Mouse (Mus musculus): Measurements from ENCODE around the gene Pak3. TPM values are rescaled to one million over a fixed set of nuclear protein-coding genes. Genes with fewer than 3 reads are reported as not detected.
"Not testable (repeated sequence)": the region's sequence is repeated elsewhere in the genome, so short reads cannot be mapped to it uniquely, and the experiment has no call there.

Pak3 gene
- 0.49 and 0.71 TPM in 2 replicates for polyA plus RNA-seq (2016; fragmentation: Nextera tagmentation; extraction: Ambion mirVana)

- H3K4me1 ChIP-seq: no peaks in the 10 kb centered on the region
- WGBS (ENCODE audit: insufficient replicate concordance): 11% methylated on average over 23 of the region's 23 CpGs
- no peak within 1 kb of the TSS for H3K9ac ChIP-seq
- no peak within 1 kb of the TSS for H3K27ac ChIP-seq
- peaks cover 10% of the 10 kb centered on the region for H3K27me3 ChIP-seq (replicated peaks)
- no peaks in the 10 kb centered on the region for H3K36me3 ChIP-seq
- H3K4me3 ChIP-seq: no peak within 1 kb of the TSS
- H3K4me2 ChIP-seq: peak within 1 kb of the TSS; percentile 24; the same call in 1 of the 2 replicates
- no peak for ATAC-seq
- no peaks in the 10 kb centered on the region for H3K9me3 ChIP-seq (replicated peaks)
These were observed at the start of gene Pak3 for GRCm38 (mm10) chrX:143518168-143518901. Pak3 (plus strand) TSS chrX:143518591.

- H3K27me3 ChIP-seq (replicated peaks): no peaks in the 10 kb centered on the region
- H3K9me3 ChIP-seq (replicated peaks): no peaks in the 10 kb centered on the region
- H3K4me1 ChIP-seq: no peaks in the 10 kb centered on the region
- ATAC-seq: peak; percentile 100
- H3K4me2 ChIP-seq: no peak overlapping the region
- H3K27ac ChIP-seq: no peak overlapping the region
- H3K36me3 ChIP-seq: no peaks in the 10 kb centered on the region
- H3K4me3 ChIP-seq: no peak overlapping the region
- 51% methylated on average over 3 of the region's 3 CpGs for WGBS (ENCODE audit: insufficient replicate concordance)
- H3K9ac ChIP-seq: no peak overlapping the region
These were observed 35.5 kb upstream of the Pak3 start for GRCm38 (mm10) chrX:143482866-143483265.

GRCm38 (mm10) chrX:143501053-143501695 lies 17.2 kb upstream of the Pak3 start:
- H3K27me3 ChIP-seq (replicated peaks): no peaks in the 10 kb centered on the region
- ATAC-seq: no peak
- 48% methylated on average over 4 of the region's 4 CpGs for WGBS (ENCODE audit: insufficient replicate concordance)
- no peak overlapping the region for H3K9ac ChIP-seq
- H3K27ac ChIP-seq: no peak overlapping the region
- H3K4me3 ChIP-seq: no peak overlapping the region
- H3K9me3 ChIP-seq (replicated peaks): no peaks in the 10 kb centered on the region
- H3K4me2 ChIP-seq: no peak overlapping the region
- H3K36me3 ChIP-seq: no peaks in the 10 kb centered on the region
- no peaks in the 10 kb centered on the region for H3K4me1 ChIP-seq

- H3K36me3 ChIP-seq: no peaks in the 10 kb centered on the region
- no peak for ATAC-seq
- 62% methylated on average over 5 of the region's 5 CpGs for WGBS (ENCODE audit: insufficient replicate concordance)
- no peaks in the 10 kb centered on the region for H3K9me3 ChIP-seq (replicated peaks)
- H3K27me3 ChIP-seq (replicated peaks): no peaks in the 10 kb centered on the region
- no peaks in the 10 kb centered on the region for H3K4me1 ChIP-seq
- H3K4me3 ChIP-seq: no peak overlapping the region
- no peak overlapping the region for H3K27ac ChIP-seq
- H3K4me2 ChIP-seq: no peak overlapping the region
- no peak overlapping the region for H3K9ac ChIP-seq
These were observed 16.5 kb upstream of the Pak3 start for GRCm38 (mm10) chrX:143501776-143502365.

DNA sequence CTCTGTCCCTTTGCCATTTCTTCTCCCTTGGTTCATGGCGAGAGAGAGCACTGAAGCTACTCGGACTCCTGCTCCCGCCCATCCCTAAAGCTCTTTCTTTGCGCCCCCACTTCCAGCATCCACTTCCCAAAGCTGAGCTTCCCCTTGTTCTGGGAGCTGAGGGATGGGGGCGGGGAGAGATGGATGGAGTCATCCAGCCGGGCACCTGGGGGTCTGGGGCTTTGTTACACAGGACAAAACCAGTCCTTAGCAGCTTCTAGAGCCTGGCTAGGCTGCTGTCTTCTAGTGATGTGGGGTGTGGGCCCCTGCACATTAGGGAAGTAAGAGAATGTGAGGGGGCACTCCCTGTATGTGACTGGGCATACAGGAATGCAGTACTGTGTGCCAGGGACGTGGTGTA lies 526 bp downstream of the Pak3 start:
- no peaks in the 10 kb centered on the region for H3K36me3 ChIP-seq
- no peak for ATAC-seq
- no peak overlapping the region for H3K4me2 ChIP-seq
- H3K9ac ChIP-seq: no peak overlapping the region
- no peak overlapping the region for H3K27ac ChIP-seq
- H3K27me3 ChIP-seq (replicated peaks): peaks cover 10% of the 10 kb centered on the region
- H3K4me3 ChIP-seq: no peak overlapping the region
- no peaks in the 10 kb centered on the region for H3K9me3 ChIP-seq (replicated peaks)
- H3K4me1 ChIP-seq: no peaks in the 10 kb centered on the region
- WGBS (ENCODE audit: insufficient replicate concordance): 12% methylated on average over 7 of the region's 7 CpGs

DNA sequence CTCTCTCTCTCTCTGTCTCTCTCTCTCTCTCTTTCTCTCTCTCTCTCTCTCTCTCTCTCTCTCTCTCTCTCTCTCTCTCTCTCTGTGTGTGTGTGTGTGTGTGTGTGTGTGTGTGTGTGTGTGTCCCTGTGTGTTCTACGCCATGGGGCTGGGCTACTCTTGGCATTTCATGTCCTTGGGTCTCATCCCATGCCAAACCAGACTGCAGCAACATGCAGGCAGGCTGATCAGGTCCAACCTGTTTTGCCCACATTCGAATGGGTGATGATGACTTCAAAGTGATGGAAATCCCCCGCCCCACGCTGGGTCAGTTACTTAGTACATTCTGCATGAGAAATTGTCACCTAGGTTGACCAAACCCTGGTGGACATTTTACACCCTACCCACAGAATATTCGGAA lies 1.1 kb downstream of the Pak3 start:
- H3K4me2 ChIP-seq; H3K9me3 ChIP-seq (replicated peaks); H3K27me3 ChIP-seq (replicated peaks); H3K4me3 ChIP-seq; H3K4me1 ChIP-seq; H3K27ac ChIP-seq; ATAC-seq; H3K9ac ChIP-seq; H3K36me3 ChIP-seq: not testable (repeated sequence)
- 51% methylated on average over 5 of the region's 5 CpGs for WGBS (ENCODE audit: insufficient replicate concordance)

DNA sequence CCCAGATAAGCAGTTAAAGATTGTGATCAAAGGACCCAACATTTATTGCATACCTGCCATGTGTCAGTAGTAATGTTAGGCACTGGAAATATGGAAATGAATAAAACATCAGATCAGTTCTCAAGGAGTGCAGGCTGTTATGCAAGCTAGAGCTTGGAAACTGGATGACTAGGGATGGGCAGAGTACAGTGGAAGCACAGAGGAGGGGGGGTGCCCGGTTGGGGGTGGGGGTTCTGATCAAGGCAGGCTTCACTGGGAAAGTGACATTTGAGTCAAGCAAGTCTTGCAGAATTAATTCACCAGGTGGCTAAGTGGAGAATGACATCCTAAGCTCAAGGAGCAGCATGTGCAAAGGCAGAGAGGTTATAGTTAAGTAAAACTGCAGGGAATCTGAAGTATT lies 1.8 kb downstream of the Pak3 start:
- no peak for ATAC-seq
- Histone ChIP-seq H3K9me3 (replicated peaks) (no peaks in the 10 kb centered on the region), H3K27ac (no peak overlapping the region), H3K9ac (no peak overlapping the region), H3K4me3 (no peak overlapping the region), H3K4me1 (no peaks in the 10 kb centered on the region), H3K36me3 (no peaks in the 10 kb centered on the region), H3K4me2 (no peak overlapping the region), H3K27me3 (replicated peaks) (peaks cover 10% of the 10 kb centered on the region)
- WGBS (ENCODE audit: insufficient replicate concordance): 60% methylated on average over 1 of the region's 1 CpGs

- no peak overlapping the region for H3K9ac ChIP-seq
- no peak overlapping the region for H3K27ac ChIP-seq
- no peaks in the 10 kb centered on the region for H3K9me3 ChIP-seq (replicated peaks)
- no peak overlapping the region for H3K4me3 ChIP-seq
- no peak for ATAC-seq
- no peaks in the 10 kb centered on the region for H3K36me3 ChIP-seq
- H3K27me3 ChIP-seq (replicated peaks): no peaks in the 10 kb centered on the region
- no peak overlapping the region for H3K4me2 ChIP-seq
- 53% methylated on average over 3 of the region's 3 CpGs for WGBS (ENCODE audit: insufficient replicate concordance)
- H3K4me1 ChIP-seq: no peaks in the 10 kb centered on the region
These were observed 13.9 kb downstream of the Pak3 start for GRCm38 (mm10) chrX:143532331-143532730.

DNA sequence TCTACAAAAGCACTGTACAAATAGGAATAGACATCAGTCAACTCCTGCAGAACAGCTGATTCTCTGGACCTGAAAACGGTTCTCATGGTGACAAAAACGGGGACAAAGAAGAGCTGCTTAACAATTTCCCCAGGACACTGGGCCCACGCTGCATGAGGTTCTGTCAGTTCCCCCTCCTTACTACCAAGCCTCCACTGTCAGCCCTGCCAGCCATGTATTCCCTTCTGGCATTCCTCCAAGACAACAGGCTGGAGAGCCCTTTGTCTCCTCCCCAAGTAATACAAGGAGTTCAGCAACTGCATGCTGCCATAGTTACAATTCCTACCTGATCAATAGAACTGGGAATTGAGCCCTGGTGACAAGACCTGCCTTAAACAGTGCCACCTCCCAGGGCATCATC lies 15.2 kb downstream of the Pak3 start:
- Histone ChIP-seq H3K9ac (no peak overlapping the region), H3K4me2 (no peak overlapping the region), H3K4me1 (no peaks in the 10 kb centered on the region), H3K27ac (no peak overlapping the region), H3K27me3 (replicated peaks) (no peaks in the 10 kb centered on the region), H3K4me3 (no peak overlapping the region), H3K36me3 (no peaks in the 10 kb centered on the region), H3K9me3 (replicated peaks) (no peaks in the 10 kb centered on the region)
- no peak for ATAC-seq
- WGBS (ENCODE audit: insufficient replicate concordance): 54% methylated on average over 3 of the region's 3 CpGs

DNA sequence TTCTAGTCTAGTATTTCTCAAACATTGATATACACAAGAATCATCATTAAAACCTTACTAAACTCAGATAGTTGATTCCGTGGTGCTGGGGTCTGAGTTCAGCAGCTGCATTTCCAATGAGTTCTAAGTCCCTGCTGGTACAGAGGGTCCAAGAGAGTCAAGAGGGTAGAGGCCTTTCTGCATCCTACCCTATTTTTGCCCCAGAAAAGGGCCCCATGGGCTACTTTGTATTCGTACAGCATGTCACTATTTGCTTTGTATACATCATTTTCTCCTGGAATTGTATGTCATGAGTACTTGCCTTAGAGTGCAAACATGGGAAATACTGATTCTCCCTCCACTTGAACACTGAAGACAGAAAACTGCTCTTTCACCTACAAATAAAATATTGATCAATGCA lies 24.4 kb downstream of the Pak3 start:
- Histone ChIP-seq H3K9me3 (replicated peaks) (no peaks in the 10 kb centered on the region), H3K9ac (no peak overlapping the region), H3K4me3 (no peak overlapping the region), H3K36me3 (no peaks in the 10 kb centered on the region), H3K4me1 (no peaks in the 10 kb centered on the region), H3K27me3 (replicated peaks) (no peaks in the 10 kb centered on the region), H3K27ac (no peak overlapping the region), H3K4me2 (no peak overlapping the region)
- ATAC-seq: no peak
- 49% methylated on average over 2 of the region's 2 CpGs for WGBS (ENCODE audit: insufficient replicate concordance)

- H3K4me1 ChIP-seq: no peaks in the 10 kb centered on the region
- H3K36me3 ChIP-seq: no peaks in the 10 kb centered on the region
- H3K9me3 ChIP-seq (replicated peaks): no peaks in the 10 kb centered on the region
- no peak overlapping the region for H3K9ac ChIP-seq
- H3K27ac ChIP-seq: no peak overlapping the region
- H3K4me3 ChIP-seq: no peak overlapping the region
- ATAC-seq: no peak
- no peaks in the 10 kb centered on the region for H3K27me3 ChIP-seq (replicated peaks)
- no peak overlapping the region for H3K4me2 ChIP-seq
- 51% methylated on average over 7 of the region's 7 CpGs for WGBS (ENCODE audit: insufficient replicate concordance)
These were observed 24.9 kb downstream of the Pak3 start for GRCm38 (mm10) chrX:143543186-143543793.

- ATAC-seq: no peak
- Histone ChIP-seq H3K4me1 (no peaks in the 10 kb centered on the region), H3K9me3 (replicated peaks) (no peaks in the 10 kb centered on the region), H3K4me3 (no peak overlapping the region), H3K27me3 (replicated peaks) (no peaks in the 10 kb centered on the region), H3K36me3 (no peaks in the 10 kb centered on the region), H3K9ac (no peak overlapping the region), H3K27ac (no peak overlapping the region), H3K4me2 (no peak overlapping the region)
- WGBS (ENCODE audit: insufficient replicate concordance): 34% methylated on average over 2 of the region's 2 CpGs
These were observed 55.3 kb downstream of the Pak3 start for GRCm38 (mm10) chrX:143573691-143574090.
